Mouse (Mus musculus) layer of hippocampus, adult 18-20 months (tissue): ENCODE data around the gene Auts2. TPM values are rescaled to one million over a fixed set of nuclear protein-coding genes. Genes with fewer than 3 reads are reported as not detected.
A peak's percentile ranks its signal among the peaks of the same experiment; 100 is the strongest.

Experiments
- DNase-seq, 2 experiments: peaks; one replicate each; pipeline ENCODE4 v3.0.0; 2022; ENCODE audit warnings: low spot score in 2 of 2
- total RNA-seq, 2 experiments: library from RNA; stranded (reverse); gene quantifications; 2 replicates each; pipeline ENCODE4 v1.2.3; 2021

Gene Auts2
- total RNA-seq, 2 experiments from 2014 or later: 142 to 145 TPM

DNA sequence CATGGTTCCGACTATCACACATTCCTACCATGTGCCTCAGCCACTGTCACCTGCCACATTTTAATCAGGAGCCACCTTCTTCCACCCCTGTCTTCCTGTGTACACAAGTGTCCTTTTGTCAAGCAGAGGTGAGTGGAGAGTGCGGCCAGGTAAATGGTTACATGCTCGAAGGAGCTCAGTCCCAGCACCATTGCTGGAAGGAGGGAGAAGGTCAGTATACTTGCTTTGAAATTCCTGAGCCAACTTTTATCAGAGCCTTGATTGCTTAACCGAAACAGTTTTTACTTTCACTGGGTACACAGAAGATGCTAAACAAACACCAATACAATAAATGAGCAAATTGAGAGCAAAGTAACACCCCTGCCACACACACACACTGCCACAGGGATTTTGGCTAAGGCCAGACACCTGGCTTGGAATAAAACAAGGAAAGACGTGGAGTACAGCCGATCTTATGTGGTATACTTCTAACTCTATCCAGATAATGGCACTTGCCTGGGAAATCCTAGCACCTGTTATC is 953.1 kb downstream of the Auts2 start:
- no peak for DNase-seq

DNA sequence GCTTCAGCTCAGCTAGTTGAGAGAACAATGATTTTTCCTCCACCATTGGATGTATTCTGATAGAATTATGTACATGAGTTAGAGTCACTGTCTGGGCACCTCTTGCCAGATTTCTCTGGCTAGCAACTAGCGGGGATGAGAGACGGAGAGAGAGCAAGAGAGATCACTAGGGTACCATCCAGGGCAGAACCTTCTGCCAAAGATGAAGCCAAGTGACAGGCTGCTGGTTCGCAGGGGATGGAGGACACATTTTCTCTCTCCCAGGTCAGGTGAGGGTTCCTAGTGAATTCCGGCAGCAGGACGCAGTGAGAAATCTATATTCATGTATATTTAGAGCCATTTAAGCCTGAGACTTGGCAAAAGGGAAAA is 956.8 kb downstream of the Auts2 start:
- DNase-seq: no peak

GRCm38 (mm10) chr5:131585684-131586331 is 957.3 kb downstream of the Auts2 start:
- peak in 1 of 2 experiments; percentile 24 for DNase-seq

DNA sequence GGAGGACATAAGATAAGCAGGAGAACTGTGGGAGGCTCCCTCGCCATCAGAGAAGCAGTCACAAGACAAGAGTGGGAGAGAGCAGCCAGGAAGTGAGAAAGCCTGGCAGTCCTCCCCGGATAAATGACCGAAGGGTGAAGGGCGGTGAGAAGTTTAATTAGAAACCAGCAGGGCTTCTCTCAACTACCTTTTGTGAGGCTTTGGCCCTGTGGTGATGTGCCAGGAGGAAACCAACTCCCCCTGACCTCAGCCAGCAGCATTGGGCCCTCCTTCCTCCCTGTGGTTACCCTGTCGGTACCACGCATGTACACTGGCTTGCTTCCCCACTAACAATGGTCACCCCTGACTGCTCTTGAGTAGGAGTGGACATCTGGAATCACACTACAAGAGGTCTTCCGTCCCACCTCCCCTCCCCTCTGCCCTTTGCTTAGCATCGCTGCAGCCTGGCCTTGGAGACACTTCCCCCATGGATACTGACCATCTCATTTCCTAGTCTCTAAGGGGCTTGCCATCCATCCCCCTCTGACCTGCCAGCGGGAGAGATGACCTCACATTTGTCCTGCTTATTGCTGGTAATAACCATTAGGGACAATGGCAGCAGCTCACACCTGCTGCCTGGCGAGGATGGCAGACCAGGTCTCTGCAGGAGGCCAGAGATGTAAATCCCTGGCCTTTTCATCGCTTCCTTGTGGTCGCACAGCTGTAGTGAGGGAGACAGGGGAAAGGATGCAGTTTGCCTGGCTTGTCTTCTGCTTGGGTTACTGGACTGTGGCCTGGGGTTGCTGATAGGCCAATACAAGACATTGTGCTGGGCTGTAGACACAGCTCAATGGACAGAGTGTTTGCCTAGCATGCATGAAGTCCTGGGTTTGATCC is 958.6 kb downstream of the Auts2 start:
- DNase-seq: no peak

DNA sequence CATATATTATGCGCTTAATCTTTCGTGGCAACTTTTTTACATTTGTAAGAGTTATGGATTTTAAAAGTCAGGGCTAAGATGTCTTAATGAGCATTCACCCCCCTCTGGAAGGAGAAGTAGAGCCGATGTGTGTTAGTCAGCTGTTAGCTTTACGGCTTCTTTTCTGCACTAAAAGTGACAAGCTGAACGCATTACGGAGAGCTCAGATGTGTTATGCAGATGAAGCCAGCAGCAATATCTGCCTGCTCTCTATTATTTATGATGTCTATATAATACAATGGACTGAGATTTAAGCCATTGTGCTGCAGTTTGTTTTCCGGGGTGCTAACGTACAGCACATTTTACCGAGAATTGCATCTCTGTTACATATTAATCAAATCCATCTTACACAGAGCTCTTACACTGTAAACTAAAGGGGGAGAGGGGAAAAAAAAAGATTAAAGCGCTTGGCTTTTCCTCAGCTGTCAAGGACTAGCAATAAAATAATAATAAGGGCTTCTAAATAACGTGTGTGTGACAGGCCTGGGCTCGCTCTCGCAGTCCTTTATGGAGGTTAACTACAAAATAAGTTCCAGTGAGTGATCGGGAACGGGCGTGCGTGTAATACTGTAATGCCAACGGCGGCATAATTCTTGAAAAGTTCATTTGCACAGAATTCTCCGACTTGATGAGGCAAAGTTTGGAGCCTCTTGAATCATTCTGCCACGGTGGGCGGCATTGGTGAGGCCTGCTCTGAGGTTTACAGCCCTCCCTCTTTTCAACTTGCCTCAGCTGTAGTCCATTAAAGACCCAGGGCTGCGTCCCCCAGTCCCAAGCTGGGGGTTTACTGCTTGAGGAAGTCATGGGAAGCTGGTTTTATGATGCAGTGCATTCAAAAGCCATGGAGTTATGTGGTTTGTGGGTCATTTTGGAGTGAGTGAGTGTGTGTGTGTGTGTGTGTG is 961.8 kb downstream of the Auts2 start:
- no peak for DNase-seq

- DNase-seq: no peak
Measured at GRCm38 (mm10) chr5:131578737-131579136, 964.4 kb downstream of the Auts2 start.

- no peak for DNase-seq
Measured at GRCm38 (mm10) chr5:131575733-131576265, 967.3 kb downstream of the Auts2 start.

- no peak for DNase-seq
Measured at GRCm38 (mm10) chr5:131575086-131575514, 968.0 kb downstream of the Auts2 start.

DNA sequence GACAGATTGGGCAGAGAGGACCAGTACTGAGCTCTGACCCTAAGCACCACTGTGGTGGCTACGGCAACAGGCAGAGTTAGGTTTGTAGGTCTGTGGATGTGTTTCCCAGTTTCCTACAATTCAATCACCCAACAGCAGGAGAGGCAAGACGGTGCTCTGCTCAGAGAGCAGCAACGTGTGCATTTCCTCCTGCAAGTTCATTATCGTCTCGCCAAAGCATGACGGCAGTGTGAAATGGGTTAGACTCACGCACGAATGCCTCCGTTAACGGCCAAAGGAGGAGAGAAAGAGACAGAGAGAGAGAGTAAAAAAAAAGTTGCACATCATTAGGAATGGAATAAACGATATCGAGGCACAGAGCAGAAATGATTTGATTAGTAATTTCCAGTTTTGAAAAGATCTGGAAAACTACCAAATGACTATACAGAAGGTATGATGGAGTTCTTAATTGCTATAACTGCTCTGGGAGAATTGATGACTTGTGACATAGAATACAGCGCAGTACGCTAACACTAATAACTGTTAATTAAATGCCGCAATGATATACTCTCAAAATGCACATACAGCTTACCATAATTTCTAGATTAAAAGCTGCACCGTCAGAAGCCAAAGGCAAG is 968.6 kb downstream of the Auts2 start:
- DNase-seq: no peak

GRCm38 (mm10) chr5:131573296-131574177 is 969.6 kb downstream of the Auts2 start:
- peak in 1 of 2 experiments; percentile 62 for DNase-seq

DNA sequence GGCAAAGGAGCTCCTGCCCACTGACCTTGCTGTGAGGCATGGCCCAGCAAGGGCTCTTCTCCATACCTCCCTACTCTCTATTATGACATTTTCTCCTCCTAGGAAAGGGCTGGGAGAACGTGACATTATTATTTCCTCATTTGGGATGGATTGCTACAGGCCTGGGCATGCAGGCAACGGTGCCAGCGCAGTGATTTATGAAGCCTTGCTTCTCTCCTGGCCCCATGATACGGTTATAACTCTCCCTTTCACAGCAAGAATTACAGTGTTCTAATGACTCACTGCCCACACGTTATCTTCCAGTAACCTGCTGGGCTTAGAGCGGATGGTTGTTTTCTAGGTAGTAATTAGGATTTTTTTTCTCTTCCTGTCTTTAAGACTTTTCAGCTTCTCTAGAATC is 977.1 kb downstream of the Auts2 start:
- DNase-seq: no peak

DNA sequence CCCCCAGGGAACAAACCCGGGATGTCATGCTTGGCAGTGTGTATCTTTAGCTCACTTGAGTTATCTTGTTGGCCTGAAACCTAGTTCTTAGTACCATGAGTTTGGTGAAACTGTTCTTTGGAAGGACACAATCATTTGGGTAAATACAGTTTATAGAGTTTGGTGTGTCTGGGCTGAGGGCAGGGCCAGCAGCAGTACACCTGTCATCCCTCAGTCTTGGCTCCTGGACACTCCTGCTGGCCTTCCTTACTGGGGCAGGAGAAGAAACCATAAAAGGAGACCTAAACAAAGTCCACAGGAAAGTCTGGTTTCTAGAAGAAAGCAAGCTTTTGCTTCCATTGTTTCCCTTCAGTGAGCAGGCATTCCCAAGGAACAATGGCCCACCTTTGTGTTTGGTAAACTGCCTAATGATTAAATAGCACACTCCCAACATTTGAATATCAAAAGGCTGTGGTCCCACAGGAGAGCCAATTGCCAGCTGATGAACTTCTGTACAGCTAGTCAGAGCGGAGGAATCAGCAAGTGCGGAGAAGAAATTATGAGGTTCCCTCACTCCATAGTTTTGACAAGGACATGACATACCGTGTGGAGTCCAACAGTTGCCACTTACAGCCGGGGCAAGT is 979.4 kb downstream of the Auts2 start:
- DNase-seq: no peak

GRCm38 (mm10) chr5:131560773-131561560 is 982.2 kb downstream of the Auts2 start:
- DNase-seq: peak in 1 of 2 experiments; percentile 53

GRCm38 (mm10) chr5:131558403-131559174 is 984.6 kb downstream of the Auts2 start:
- no peak for DNase-seq

- no peak for DNase-seq
Measured at GRCm38 (mm10) chr5:131557591-131558385, 985.4 kb downstream of the Auts2 start.

DNA sequence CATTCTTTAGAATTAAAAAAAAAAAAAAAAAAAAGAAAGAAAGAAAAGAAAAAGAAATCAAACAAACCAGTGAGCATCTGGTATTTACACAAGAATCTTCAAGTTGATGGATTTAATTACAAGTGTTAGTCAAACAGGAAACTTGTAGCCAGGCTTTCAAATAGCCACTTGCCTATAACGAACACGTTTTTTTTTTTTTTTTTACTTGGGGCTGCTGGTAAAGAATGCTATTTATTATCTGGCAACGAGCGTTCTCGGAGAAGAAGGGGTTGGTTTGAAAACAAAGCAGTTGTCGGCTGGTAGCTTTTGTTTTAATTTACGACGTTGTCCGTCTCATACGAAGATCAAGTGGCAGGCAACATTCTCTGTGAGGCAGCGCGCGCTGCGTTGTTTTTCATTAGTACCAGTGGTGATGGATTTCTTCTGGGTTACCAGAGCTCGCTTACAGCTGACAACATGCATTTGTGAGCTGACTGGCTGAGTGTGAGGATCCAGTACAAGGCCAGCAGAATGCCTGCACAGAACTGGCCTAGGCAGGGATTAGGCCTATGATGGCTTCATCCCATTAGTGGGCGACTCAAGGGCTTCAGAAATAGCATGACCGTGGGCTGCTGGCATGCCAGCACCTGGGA is 994.1 kb downstream of the Auts2 start:
- peak in 1 of 2 experiments; percentile 24 for DNase-seq
